In the genomic region with DNA sequence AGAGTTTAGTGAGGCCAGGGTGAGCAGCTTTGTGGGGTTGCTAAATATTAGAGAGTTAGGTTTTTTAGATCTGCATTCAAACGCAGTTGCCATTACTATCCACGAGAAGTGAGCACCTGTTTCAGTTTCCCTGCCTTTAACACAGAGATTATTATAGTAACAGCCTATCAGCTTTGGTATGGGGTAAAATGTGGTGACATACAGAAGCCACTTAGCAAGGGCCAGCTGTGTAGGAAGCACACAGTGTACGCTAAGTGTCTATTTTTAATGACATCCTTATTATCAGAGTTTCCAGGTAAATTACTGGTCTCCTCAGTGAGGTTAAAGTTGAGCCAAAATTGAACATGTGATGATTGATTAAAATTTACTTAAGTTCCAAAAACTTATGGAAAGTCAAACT, we compare ENCODE assay signal across 27 mouse cellular contexts.
"Had no signal": no experiment of that assay in that cellular context is flagged by ENCODE, and none has a peak within 500 bp of the region (broad histone marks: within the 10 kb centered on the region; RNA-seq: fewer than 3 reads in every experiment).

No protein-coding gene starts in this region.

- H3K9me3 ChIP-seq: hindbrain, embryonic 10.5 days; hindbrain, embryonic 12.5 days; intestine, embryonic 15.5 days; limb, embryonic 10.5 days; limb, embryonic 12.5 days; liver, embryonic 13.5 days; liver, embryonic 15.5 days had no signal

- DNase-seq: gastrocnemius, adult 2 months; gastrocnemius, postnatal 10 days; gastrocnemius, postnatal 25 days; heart, postnatal 10 days; heart, postnatal 36 days; kidney, adult 18-20 months; kidney, adult 8-10 months; kidney, postnatal 10 days; kidney, postnatal 25 days; kidney, postnatal 4 days; liver; liver, embryonic 13.5 days; liver, postnatal 0 days had no signal

- ATAC-seq: forebrain, embryonic 16.5 days; hindbrain, embryonic 16.5 days; inflammation-experienced regulatory T-cells, adult 6 months; intestine, embryonic 15.5 days; intestine, postnatal 0 days; liver, postnatal 0 days had no signal

- H3K4me1 ChIP-seq: hindbrain, embryonic 12.5 days had no signal

- H3K4me2 ChIP-seq: hindbrain, embryonic 12.5 days; hindbrain, embryonic 14.5 days; intestine, embryonic 15.5 days; limb, embryonic 12.5 days; liver, embryonic 11.5 days; liver, embryonic 13.5 days; liver, embryonic 15.5 days had no signal

- H3K27me3 ChIP-seq: hindbrain, embryonic 12.5 days; intestine, embryonic 15.5 days; limb, embryonic 12.5 days; liver, embryonic 13.5 days; liver, embryonic 15.5 days had no signal

- H3K9ac ChIP-seq: hindbrain, embryonic 12.5 days; hindbrain, embryonic 14.5 days; intestine, embryonic 15.5 days; limb, embryonic 12.5 days; liver, embryonic 13.5 days; liver, embryonic 15.5 days; liver, postnatal 0 days had no signal

- H3K27ac ChIP-seq: gastrocnemius, adult 2 months; hindbrain, embryonic 10.5 days; hindbrain, embryonic 12.5 days; hindbrain, embryonic 14.5 days; intestine, embryonic 15.5 days; layer of hippocampus, adult 2 months; left cerebral cortex, adult 2 months; limb, embryonic 10.5 days; limb, embryonic 12.5 days; liver, embryonic 13.5 days; liver, embryonic 15.5 days had no signal

- H3K4me3 ChIP-seq: gastrocnemius, adult 2 months; hindbrain, embryonic 10.5 days; hindbrain, embryonic 12.5 days; intestine, embryonic 15.5 days; layer of hippocampus, adult 2 months; left cerebral cortex, adult 2 months; limb, embryonic 10.5 days; limb, embryonic 12.5 days; liver, embryonic 13.5 days; liver, embryonic 15.5 days had no signal

- H3K36me3 ChIP-seq: hindbrain, embryonic 10.5 days; hindbrain, embryonic 12.5 days; intestine, embryonic 15.5 days; limb, embryonic 10.5 days; limb, embryonic 12.5 days; liver, embryonic 13.5 days; liver, embryonic 15.5 days had no signal
